Mouse (Mus musculus) kidney, embryonic 14.5 days (tissue): ENCODE results near the gene Mtrf1. TPM values are rescaled to one million over a fixed set of nuclear protein-coding genes. Genes with fewer than 3 reads are reported as not detected.
"Not testable (repeated sequence)": the region's sequence is repeated elsewhere in the genome, so short reads cannot be mapped to it uniquely, and the experiment has no call there.

Experiments
- ATAC-seq: fragments of 200-750 bp; cut with Nextera tagmentation; 2 replicates; pipeline ENCODE4 v1.8.0; 2017; ENCODE audit warnings: moderate number of reproducible peaks, mild to moderate bottlenecking, moderate TSS enrichment, moderate library complexity; ENCODE audit not compliant: low FRiP score, low TSS enrichment
- H3K27ac ChIP-seq: fragments of 300-500 bp; sonication (generic); 2 replicates; pipeline ENCODE4 v1.5.1; 2014; ENCODE audit warnings: low read depth, mild to moderate bottlenecking, low read length, moderate library complexity, mixed read lengths
- H3K27me3 ChIP-seq: fragments of 300-500 bp; sonication (generic); 2 replicates; pipeline ENCODE4 v1.6.1; 2014; ENCODE audit warnings: mild to moderate bottlenecking, low read length; ENCODE audit not compliant: control insufficient read depth, insufficient read depth
- H3K36me3 ChIP-seq: fragments of 300-500 bp; sonication (generic); 2 replicates; pipeline ENCODE4 v1.6.1; 2014; ENCODE audit warnings: low read length, mixed read lengths; ENCODE audit not compliant: control insufficient read depth, insufficient read depth
- H3K4me1 ChIP-seq: fragments of 300-500 bp; sonication (generic); 2 replicates; pipeline ENCODE4 v1.6.1; 2014; ENCODE audit warnings: low read length, mixed read lengths; ENCODE audit not compliant: control insufficient read depth, insufficient read depth
- H3K4me2 ChIP-seq: fragments of 300-500 bp; sonication (generic); replicated peaks from 2 replicates; pipeline ENCODE4 v1.6.1; 2014; ENCODE audit warnings: low read depth, mild to moderate bottlenecking, low read length
- H3K4me3 ChIP-seq: fragments of 300-500 bp; sonication (generic); 2 replicates; pipeline ENCODE4 v1.5.1; 2014; ENCODE audit warnings: mild to moderate bottlenecking, low read length
- H3K9ac ChIP-seq: fragments of 300-500 bp; sonication (generic); 2 replicates; pipeline ENCODE4 v1.6.1; 2014; ENCODE audit warnings: low read depth, mild to moderate bottlenecking, low read length, moderate library complexity
- H3K9me3 ChIP-seq: fragments of 300-500 bp; sonication (generic); 2 replicates; pipeline ENCODE4 v1.6.1; 2016; ENCODE audit warnings: low read length; ENCODE audit not compliant: control insufficient read depth
- WGBS: fragments of 180-500 bp; shearing (Covaris S2); extraction: QIAGEN DNeasy Blood & Tissue Kit; methylation state at CpG from one replicate; pipeline ENCODE4 v1.1.7; 2014; 5-methylcytosine and 5-hydroxymethylcytosine counted together
- polyA plus RNA-seq: library from polyadenylated mRNA; unstranded; fragments of >200 nt; fragmentation: Nextera tagmentation; extraction: Ambion mirVana; gene quantifications from 2 replicates; pipeline ENCODE4 v1.2.1, GENCODE M21; 2014

The Mtrf1 gene
- polyA plus RNA-seq, 1 experiment from 2014 or later, result 12.3 TPM

- no peaks in the 10 kb centered on the region for H3K36me3 ChIP-seq
- no peaks in the 10 kb centered on the region for H3K27me3 ChIP-seq
- H3K9ac ChIP-seq, result no peak overlapping the region
- no peak overlapping the region for H3K27ac ChIP-seq
- H3K4me3 ChIP-seq, result no peak overlapping the region
- no peak for ATAC-seq
- no peak overlapping the region for H3K4me2 ChIP-seq
- H3K9me3 ChIP-seq, result no peaks in the 10 kb centered on the region
- H3K4me1 ChIP-seq, result no peaks in the 10 kb centered on the region
Observed at GRCm38 (mm10) chr14:79394564-79394963, 3.0 kb upstream of the Mtrf1 start.

GRCm38 (mm10) chr14:79407641-79408040 is 10.1 kb downstream of the Mtrf1 start:
- no peak overlapping the region for H3K27ac ChIP-seq
- no peak for ATAC-seq
- no peaks in the 10 kb centered on the region for H3K9me3 ChIP-seq
- H3K9ac ChIP-seq, result no peak overlapping the region
- H3K27me3 ChIP-seq, result no peaks in the 10 kb centered on the region
- H3K4me2 ChIP-seq, result no peak overlapping the region
- no peaks in the 10 kb centered on the region for H3K4me1 ChIP-seq
- 87% methylated on average over 2 of the region's 2 CpGs for WGBS
- H3K4me3 ChIP-seq, result no peak overlapping the region
- no peaks in the 10 kb centered on the region for H3K36me3 ChIP-seq

GRCm38 (mm10) chr14:79409278-79409830 is 11.8 kb downstream of the Mtrf1 start:
- no peak overlapping the region for H3K4me2 ChIP-seq
- no peak overlapping the region for H3K27ac ChIP-seq
- no peak for ATAC-seq
- H3K36me3 ChIP-seq, result peaks cover 8% of the 10 kb centered on the region
- H3K4me3 ChIP-seq, result no peak overlapping the region
- no peaks in the 10 kb centered on the region for H3K4me1 ChIP-seq
- no peaks in the 10 kb centered on the region for H3K9me3 ChIP-seq
- H3K9ac ChIP-seq, result no peak overlapping the region
- WGBS, result 91% methylated on average over 6 of the region's 6 CpGs
- H3K27me3 ChIP-seq, result no peaks in the 10 kb centered on the region

GRCm38 (mm10) chr14:79410662-79411061 is 13.1 kb downstream of the Mtrf1 start:
- Histone ChIP-seq H3K4me1 (no peaks in the 10 kb centered on the region), H3K4me3 (no peak overlapping the region), H3K9ac (no peak overlapping the region), H3K4me2 (no peak overlapping the region), H3K27ac (no peak overlapping the region), H3K36me3 (peaks cover 8% of the 10 kb centered on the region), H3K9me3 (no peaks in the 10 kb centered on the region), H3K27me3 (no peaks in the 10 kb centered on the region)
- 81% methylated on average over 2 of the region's 2 CpGs for WGBS
- no peak for ATAC-seq

- 85% methylated on average over 6 of the region's 6 CpGs for WGBS
- H3K9ac ChIP-seq, result no peak overlapping the region
- no peaks in the 10 kb centered on the region for H3K4me1 ChIP-seq
- H3K4me3 ChIP-seq, result no peak overlapping the region
- no peaks in the 10 kb centered on the region for H3K27me3 ChIP-seq
- ATAC-seq, result no peak
- no peak overlapping the region for H3K4me2 ChIP-seq
- peaks cover 8% of the 10 kb centered on the region for H3K36me3 ChIP-seq
- H3K9me3 ChIP-seq, result no peaks in the 10 kb centered on the region
- no peak overlapping the region for H3K27ac ChIP-seq
Observed at GRCm38 (mm10) chr14:79413121-79413520, 15.5 kb downstream of the Mtrf1 start.

- Histone ChIP-seq H3K4me1 (no peaks in the 10 kb centered on the region), H3K9ac (no peak overlapping the region), H3K4me2 (no peak overlapping the region), H3K27ac (no peak overlapping the region), H3K9me3 (no peaks in the 10 kb centered on the region), H3K4me3 (no peak overlapping the region), H3K36me3 (peaks cover 6% of the 10 kb centered on the region; the same call in 1 of the 2 replicates), H3K27me3 (no peaks in the 10 kb centered on the region)
- ATAC-seq, result no peak
- WGBS, result 67% methylated on average over 20 of the region's 20 CpGs
Observed at GRCm38 (mm10) chr14:79420083-79420685, 22.6 kb downstream of the Mtrf1 start.

- Histone ChIP-seq H3K9me3 (peaks cover 13% of the 10 kb centered on the region), H3K4me2 (peak within 1 kb of the TSS; percentile 53), H3K27me3 (no peaks in the 10 kb centered on the region), H3K36me3 (peaks cover 5% of the 10 kb centered on the region; the same call in 1 of the 2 replicates), H3K27ac (peak within 1 kb of the TSS; percentile 63), H3K4me3 (peak within 1 kb of the TSS; percentile 47), H3K4me1 (no peaks in the 10 kb centered on the region), H3K9ac (peak within 1 kb of the TSS; percentile 54)
- ATAC-seq, result peak; percentile 98
- WGBS, result under 1% methylated on average over 40 of the region's 44 CpGs
Observed at GRCm38 (mm10) chr14:79425979-79426729, 28.6 kb downstream of the Mtrf1 start, which contains the start of gene Kbtbd7. TSS of gene Kbtbd7 (plus strand) at chr14:79426511.

GRCm38 (mm10) chr14:79426730-79427365 is 29.3 kb downstream of the Mtrf1 start:
- H3K9me3 ChIP-seq, result peaks cover 13% of the 10 kb centered on the region
- WGBS, result 39% methylated on average over 9 of the region's 59 CpGs
- peak overlapping the region; percentile 54 for H3K9ac ChIP-seq
- H3K4me1 ChIP-seq, H3K36me3 ChIP-seq, H3K27me3 ChIP-seq: not testable (repeated sequence)
- peak overlapping the region; percentile 53 for H3K4me2 ChIP-seq
- H3K27ac ChIP-seq, result peak overlapping the region; percentile 63; the same call in 1 of the 2 replicates
- ATAC-seq, result peak; percentile 44
- peak overlapping the region; percentile 47 for H3K4me3 ChIP-seq

- Histone ChIP-seq H3K4me3 (no peak overlapping the region), H3K4me1 (no peaks in the 10 kb centered on the region), H3K27me3 (no peaks in the 10 kb centered on the region), H3K9me3 (no peaks in the 10 kb centered on the region), H3K36me3 (no peaks in the 10 kb centered on the region), H3K4me2 (no peak overlapping the region), H3K27ac (no peak overlapping the region), H3K9ac (no peak overlapping the region)
- no peak for ATAC-seq
- WGBS, result 69% methylated on average over 1 of the region's 1 CpGs
Observed at GRCm38 (mm10) chr14:79434068-79434467, 36.5 kb downstream of the Mtrf1 start.
